Mouse (Mus musculus) gastrocnemius, adult 18-20 months (tissue): ENCODE data around the gene C1galt1c1. TPM values are rescaled to one million over a fixed set of nuclear protein-coding genes. Genes with fewer than 3 reads are reported as not detected.
A peak's percentile ranks its signal among the peaks of the same experiment; 100 is the strongest.

ENCODE experiments used
- DNase-seq: peaks from one replicate; pipeline ENCODE4 v3.0.0; 2021; ENCODE audit warnings: low spot score
- long read RNA-seq, 2 experiments: library from polyadenylated mRNA; stranded (forward); transcript quantifications; one replicate each; pipeline ENCODE4 v2.0.0; 2021
- total RNA-seq, 2 experiments: library from RNA; stranded (reverse); gene quantifications; 2 replicates each; pipeline ENCODE4 v1.2.3; 2021

Gene C1galt1c1
- 10 to 100 TPM in 1 of 2 experiments, 1 to 10 TPM in 1; 9.3 to 11.5 TPM for total RNA-seq
- long read RNA-seq, experiment 1, transcript C1galt1c1-201 (2 exons, 1,449 nt), result major isoform, 10 of 12 reads
- long read RNA-seq, experiment 1, partial matches to known transcripts, result 0 of 12 reads
- long read RNA-seq, experiment 1, other reads (novel, unspliced or antisense), result 2 of 12 reads
- long read RNA-seq, experiment 2, transcript C1galt1c1-201 (2 exons, 1,449 nt), result major isoform, 5 of 7 reads
- long read RNA-seq, experiment 2, partial matches to known transcripts, result 0 of 7 reads
- long read RNA-seq, experiment 2, other reads (novel, unspliced or antisense), result 2 of 7 reads

DNA sequence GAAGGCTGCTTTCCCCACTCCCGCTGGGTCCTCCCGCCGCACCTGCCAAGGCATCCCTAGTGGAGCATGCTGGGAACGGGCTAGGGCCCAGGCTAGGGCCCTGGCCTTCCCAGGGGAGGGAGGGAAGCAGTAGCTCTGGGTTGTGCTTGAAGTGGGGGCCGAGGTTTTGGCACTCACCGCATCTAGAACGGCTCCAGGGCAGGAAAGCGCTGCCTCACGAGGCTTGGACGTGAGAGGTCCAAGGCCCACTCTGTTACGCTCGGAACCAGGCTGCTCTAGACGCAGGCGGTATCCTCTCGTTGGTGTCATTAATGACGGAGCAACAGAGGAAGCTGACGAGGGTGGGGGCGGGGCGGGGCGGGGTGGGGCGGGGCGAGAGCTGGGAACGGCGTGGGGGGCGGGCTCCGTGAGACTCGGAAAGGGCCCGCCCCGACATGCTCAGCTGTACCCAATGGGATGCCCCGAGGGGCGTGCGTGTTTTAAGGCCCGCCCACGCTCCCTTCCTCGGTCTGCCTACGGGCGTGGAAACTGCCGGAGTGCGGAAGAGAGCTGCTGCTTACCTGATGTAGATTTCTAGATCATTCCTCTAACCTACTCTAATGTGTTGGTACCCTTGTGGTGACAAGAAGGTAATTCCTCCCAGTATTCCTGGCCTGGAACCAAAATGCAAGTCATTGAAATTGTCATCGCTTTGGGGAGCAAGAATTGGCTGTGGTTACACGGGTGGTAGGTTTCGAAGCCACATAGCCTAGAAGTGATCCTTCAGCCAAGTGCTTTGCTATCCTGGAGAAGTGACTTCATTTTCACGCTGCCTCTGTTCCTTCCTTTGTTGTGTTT lies at the start of gene C1galt1c1:
Gene C1galt1c1, minus strand, starts transcription at position 287 of the 837 bp plus-strand sequence.
- peak; percentile 90 for DNase-seq

DNA sequence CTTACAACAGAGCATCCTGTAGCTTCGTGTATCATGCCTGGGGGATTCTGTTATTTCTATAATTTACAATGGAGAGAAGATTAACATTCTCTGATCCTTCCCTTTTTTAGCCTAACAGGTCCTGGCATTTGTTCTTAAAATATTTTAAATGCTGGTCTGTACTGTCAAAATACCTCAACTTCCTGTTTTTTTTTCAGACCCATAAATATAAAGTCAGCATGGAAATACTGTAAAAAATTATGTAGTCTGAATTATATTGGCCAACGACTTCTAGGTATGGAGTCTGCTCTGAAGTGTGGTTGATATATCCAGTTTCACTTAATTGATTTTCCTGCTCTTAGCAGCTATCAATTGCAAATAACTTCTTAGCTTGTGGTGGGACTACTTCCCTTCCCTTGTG lies 47.1 kb upstream of the C1galt1c1 start:
- no peak for DNase-seq

DNA sequence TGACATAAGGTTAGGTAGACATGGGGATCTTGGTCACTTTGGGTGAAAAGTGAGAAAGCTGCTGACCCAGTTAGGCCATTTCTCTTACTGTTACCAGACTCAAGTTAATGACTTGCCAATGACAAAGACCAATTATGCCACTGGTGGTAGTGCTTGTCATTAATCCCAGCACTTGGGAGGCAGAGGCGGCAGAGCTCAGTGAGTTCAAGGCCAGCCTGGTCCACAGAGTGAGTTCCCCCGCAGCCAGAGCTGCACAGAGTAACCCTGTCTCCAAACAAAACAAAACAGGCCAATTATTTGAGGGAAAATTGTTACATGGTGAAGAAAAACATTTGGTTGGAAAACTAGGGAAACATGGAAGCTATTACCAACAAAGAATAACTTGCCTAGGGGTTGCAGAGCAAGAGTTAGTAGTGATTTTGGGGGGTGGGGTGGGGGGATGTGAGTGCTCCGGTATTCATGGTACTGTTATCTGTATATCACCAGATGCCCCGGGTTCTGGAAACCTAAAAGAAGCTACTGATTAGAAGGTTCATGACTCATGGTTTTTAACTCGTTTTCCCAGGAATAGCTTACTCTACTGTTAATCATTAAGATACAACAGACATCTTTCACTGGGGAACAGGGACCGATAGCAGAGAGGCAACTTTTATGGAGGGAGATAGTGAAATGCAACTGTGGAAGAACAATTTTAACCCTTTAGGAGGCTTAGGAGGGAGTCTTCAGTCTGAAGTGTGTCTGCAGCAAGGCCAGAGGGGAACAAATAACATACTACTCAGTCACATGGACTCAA lies 34.4 kb upstream of the C1galt1c1 start:
- no peak for DNase-seq

DNA sequence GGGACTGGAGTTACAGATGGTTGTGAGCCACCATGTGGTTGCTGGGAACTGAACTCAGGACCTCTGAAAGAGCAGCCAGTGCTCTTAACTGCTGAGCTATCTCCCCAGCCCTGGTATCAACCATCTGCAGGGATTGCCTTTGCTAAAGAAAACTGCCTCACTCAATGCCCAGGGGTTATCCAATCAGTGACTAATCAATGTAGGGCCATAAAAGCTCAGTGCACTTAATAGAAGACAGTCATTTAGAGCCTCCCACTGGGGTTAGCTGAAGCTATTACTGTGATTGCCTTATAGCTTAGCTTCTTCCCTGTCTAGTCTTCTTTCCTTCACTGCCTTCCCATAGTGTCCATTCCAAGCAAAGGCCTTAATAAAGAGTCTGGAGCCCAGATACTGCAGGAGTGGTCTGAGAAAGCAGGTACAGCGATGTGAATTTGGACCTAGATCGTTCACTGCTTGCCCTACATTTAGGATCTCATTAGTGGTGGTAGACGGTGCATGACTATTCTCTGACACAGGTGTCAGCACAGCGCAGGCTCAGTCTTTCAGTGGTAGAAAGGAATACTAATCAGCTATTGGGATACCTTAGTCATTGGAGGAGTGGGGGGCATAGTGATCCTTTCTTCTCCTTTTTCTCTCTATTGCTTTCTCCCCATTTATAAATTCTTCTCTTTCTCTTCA lies 21.5 kb upstream of the C1galt1c1 start:
- no peak for DNase-seq

DNA sequence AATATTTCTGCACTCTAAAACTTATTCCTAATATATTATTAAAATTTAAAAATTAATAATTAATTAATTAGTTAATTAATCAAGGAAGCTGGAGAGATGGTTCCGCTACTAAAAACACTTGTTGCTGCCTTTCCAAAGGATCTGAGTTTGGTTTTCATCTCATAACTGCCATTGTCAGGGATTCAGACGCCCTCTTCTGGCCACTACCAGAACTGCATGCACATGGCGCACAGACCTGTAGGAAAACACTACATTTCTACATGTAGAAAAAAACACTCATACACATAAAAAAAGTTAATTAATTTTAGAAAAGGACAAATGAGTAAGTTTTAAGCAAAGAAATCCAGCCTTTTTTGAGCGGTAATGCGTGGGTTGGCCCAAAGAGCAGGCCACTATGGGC lies 19.8 kb upstream of the C1galt1c1 start:
- DNase-seq, result no peak

DNA sequence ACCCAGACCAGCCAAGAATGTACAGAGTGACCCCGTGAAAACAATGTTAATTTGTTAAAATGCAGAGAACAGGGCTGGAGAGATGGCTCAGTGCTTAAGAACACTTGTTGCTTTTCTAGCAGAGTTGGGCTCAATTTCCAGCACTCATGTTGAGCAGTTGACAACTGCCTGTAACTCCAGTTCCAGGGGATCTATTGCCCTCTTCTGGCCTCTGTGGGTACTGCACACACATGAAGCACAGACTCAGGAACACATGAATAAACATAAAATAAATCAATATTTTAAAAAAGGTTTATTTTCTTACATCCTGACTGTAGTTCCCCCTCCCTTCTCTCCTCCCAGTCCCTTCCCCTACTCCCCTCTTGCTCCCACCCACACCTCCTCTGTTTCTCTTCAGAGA lies 18.3 kb upstream of the C1galt1c1 start:
- DNase-seq, result no peak

DNA sequence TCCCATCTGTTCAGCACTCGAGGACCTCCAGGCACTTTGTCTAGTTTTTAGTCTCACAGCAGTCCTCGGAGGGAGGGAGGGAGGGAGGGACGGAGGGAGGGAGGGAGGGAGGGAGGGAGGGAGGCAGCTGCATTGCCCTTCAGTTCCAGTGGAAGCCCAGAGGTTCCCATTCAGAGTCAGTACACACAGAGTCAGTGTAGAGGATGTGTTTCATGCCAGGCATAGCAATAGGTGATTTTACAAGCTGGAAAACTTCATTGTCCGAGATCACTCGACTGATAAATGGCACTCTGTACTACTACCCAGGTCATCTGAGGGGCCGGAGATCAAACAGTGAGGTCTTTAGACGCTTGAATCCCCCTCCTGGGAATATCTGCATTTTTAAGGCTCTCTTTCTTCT lies 16.3 kb upstream of the C1galt1c1 start:
- no peak for DNase-seq

GRCm38 (mm10) chrX:38650404-38651039 lies 15.6 kb upstream of the C1galt1c1 start:
- no peak for DNase-seq

DNA sequence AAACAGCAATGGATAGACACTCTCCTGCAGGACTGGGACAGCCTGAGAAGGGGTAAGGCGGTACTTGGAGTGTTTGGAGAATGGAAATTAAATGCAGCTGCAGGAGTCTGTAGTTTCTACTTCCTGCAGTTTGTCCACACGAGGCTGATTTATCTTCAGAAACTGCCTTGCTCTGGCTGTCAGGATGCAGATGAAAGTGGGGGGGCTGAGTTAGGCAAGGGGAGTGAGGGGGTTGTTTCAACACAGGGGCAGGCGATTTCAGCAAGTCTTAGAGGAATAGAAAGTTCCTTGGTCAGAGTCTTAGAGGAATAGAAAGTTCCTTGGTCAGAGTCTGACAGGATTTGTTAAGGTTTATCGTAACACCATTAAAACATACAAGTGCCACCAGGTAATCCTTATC lies 7.3 kb upstream of the C1galt1c1 start:
- DNase-seq, result no peak

- DNase-seq, result no peak
These were observed 6.5 kb upstream of the C1galt1c1 start for GRCm38 (mm10) chrX:38641435-38641834.

DNA sequence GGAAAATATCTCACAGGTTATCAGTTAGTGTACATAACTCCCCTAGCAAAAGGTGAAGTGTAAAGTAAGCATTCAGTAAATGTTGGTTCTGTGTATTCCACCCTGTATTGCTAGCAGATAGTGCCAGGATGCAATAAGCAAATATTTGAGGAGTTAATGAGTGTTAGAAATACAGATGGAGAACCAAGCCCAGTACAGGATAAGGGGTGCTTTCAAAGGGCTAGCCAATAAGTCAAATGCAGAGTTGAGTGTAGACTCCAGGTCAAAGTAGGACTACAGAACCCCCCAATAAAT lies 698 bp upstream of the C1galt1c1 start:
- DNase-seq, result no peak

DNA sequence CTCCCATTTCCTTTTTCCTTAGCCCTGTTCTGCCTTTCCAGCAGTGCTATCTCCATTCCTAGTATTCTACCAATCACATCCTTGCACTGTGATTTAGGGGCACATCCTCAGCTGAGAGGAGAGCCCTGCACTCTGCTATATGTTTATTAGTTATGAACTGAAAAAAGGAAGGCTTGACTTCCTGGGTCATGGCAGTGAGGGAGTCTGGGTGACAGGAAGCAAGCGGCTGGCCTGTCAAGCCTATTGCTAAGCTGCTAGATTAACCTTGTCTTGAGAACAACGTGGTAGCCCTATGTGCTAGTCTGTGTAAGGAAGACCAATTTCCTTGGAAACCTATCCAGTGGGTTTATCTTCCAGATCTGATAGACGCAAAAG lies 33.9 kb downstream of the C1galt1c1 start:
- DNase-seq, result peak; percentile 1

GRCm38 (mm10) chrX:38600177-38600994 lies 34.5 kb downstream of the C1galt1c1 start, which contains the start of gene Mcts1:
TSS of gene Mcts1 (plus strand) at chrX:38600578.
- DNase-seq, result peak; percentile 72

GRCm38 (mm10) chrX:38593180-38593889 lies 41.6 kb downstream of the C1galt1c1 start:
- DNase-seq, result no peak

GRCm38 (mm10) chrX:38591749-38592148 lies 43.1 kb downstream of the C1galt1c1 start:
- no peak for DNase-seq

- no peak for DNase-seq
These were observed 45.1 kb downstream of the C1galt1c1 start for GRCm38 (mm10) chrX:38589827-38590226.

GRCm38 (mm10) chrX:38583261-38583660 lies 51.6 kb downstream of the C1galt1c1 start:
- no peak for DNase-seq

GRCm38 (mm10) chrX:38581140-38581539 lies 53.7 kb downstream of the C1galt1c1 start:
- no peak for DNase-seq
